Mouse (Mus musculus) MEL (cell line): ENCODE measurements around the gene Sf3b4. TPM values are rescaled to one million over a fixed set of nuclear protein-coding genes. Genes with fewer than 3 reads are reported as not detected.

ENCODE experiments used
- DNase-seq: peaks from one replicate; pipeline ENCODE4 v3.0.0; 2011; ENCODE audit warnings: low read depth, low spot score
- H3K27ac ChIP-seq: 2 replicates; pipeline ENCODE4 v1.5.1; 2012; ENCODE audit warnings: low read depth, mild to moderate bottlenecking, control low read depth, low read length, moderate library complexity; ENCODE audit not compliant: control insufficient read depth
- H3K27me3 ChIP-seq, 2 experiments: fragments of 150-350 bp in 1 of 2; sonication (generic) in 1 of 2; 2 replicates each; pipeline ENCODE4 v1.6.1; 2012; ENCODE audit warnings: low read length in 2 of 2, mild to moderate bottlenecking in 2 of 2, improper control_type of control experiment in 1 of 2, moderate library complexity in 1 of 2; ENCODE audit not compliant: insufficient read depth in 2 of 2, control insufficient read depth in 1 of 2
- H3K36me3 ChIP-seq, 2 experiments: 2 replicates each; pipeline ENCODE4 v1.6.1; 2012 to 2014; ENCODE audit warnings: low read length in 2 of 2, improper control_type of control experiment in 1 of 2, inconsistent platforms in 1 of 2, mild to moderate bottlenecking in 1 of 2; ENCODE audit not compliant: insufficient read depth in 2 of 2, control insufficient read depth in 1 of 2
- H3K4me1 ChIP-seq, 2 experiments: fragments of 150-350 bp in 1 of 2; sonication (generic) in 1 of 2; 2 replicates each; pipeline ENCODE4 v1.6.1; 2012; ENCODE audit warnings: low read length in 2 of 2, improper control_type of control experiment in 1 of 2, mild to moderate bottlenecking in 1 of 2; ENCODE audit not compliant: insufficient read depth in 2 of 2, control insufficient read depth in 1 of 2
- H3K4me3 ChIP-seq, 2 experiments: fragments of 150-350 bp in 1 of 2; sonication (generic) in 1 of 2; 2 replicates each; pipeline ENCODE4 v1.5.1; 2012; ENCODE audit warnings: low read depth in 2 of 2, low read length in 2 of 2, mild to moderate bottlenecking in 2 of 2, moderate library complexity in 2 of 2, control low read depth in 1 of 2, improper control_type of control experiment in 1 of 2; ENCODE audit not compliant: control insufficient read depth in 1 of 2, insufficient read depth in 1 of 2
- H3K79me2 ChIP-seq: 2 replicates; pipeline ENCODE4 v1.6.1; 2012; ENCODE audit warnings: mild to moderate bottlenecking, low read length, moderate library complexity; ENCODE audit not compliant: control insufficient read depth, poor library complexity, insufficient read depth
- H3K9ac ChIP-seq: 2 replicates; pipeline ENCODE4 v1.6.1; 2012; ENCODE audit warnings: low read depth, mild to moderate bottlenecking, control low read depth, low read length, moderate library complexity; ENCODE audit not compliant: control insufficient read depth, poor library complexity, severe bottlenecking
- H3K9me3 ChIP-seq: fragments of 150-350 bp; sonication (generic); replicated peaks from 2 replicates; pipeline ENCODE4 v1.6.1; 2012; ENCODE audit warnings: mild to moderate bottlenecking, low read length, improper control_type of control experiment, moderate library complexity; ENCODE audit not compliant: insufficient read depth
- BHLHE40 ChIP-seq: IDR thresholded peaks from 2 replicates; pipeline ENCODE4 v1.6.1; 2012; ENCODE audit warnings: low read depth, mild to moderate bottlenecking, inconsistent platforms, low read length, improper control_type of control experiment, borderline replicate concordance
- CHD1 ChIP-seq: IDR thresholded peaks from 2 replicates; pipeline ENCODE4 v1.6.1; 2012; ENCODE audit warnings: low read depth, mild to moderate bottlenecking, inconsistent platforms, low read length, improper control_type of control experiment
- CTCF ChIP-seq, 3 experiments: IDR thresholded peaks in 2 of 3; conservative IDR thresholded peaks in 1 of 3; 2 replicates each; pipeline ENCODE4 v1.5.1; 2011 to 2012; ENCODE audit warnings: low read length in 3 of 3, low read depth in 2 of 3, mild to moderate bottlenecking in 2 of 3, improper control_type of control experiment in 1 of 3, inconsistent platforms in 1 of 3, mixed read lengths in 1 of 3, moderate library complexity in 1 of 3; ENCODE audit not compliant: control insufficient read depth in 1 of 3, insufficient read depth in 1 of 3, poor library complexity in 1 of 3, severe bottlenecking in 1 of 3
- ELF1 ChIP-seq: IDR thresholded peaks from 2 replicates; pipeline ENCODE4 v1.6.1; 2014; ENCODE audit warnings: low read depth, mild to moderate bottlenecking, inconsistent platforms, low read length, improper control_type of control experiment, moderate library complexity
- EP300 ChIP-seq, 2 experiments: IDR thresholded peaks; 2 replicates each; pipeline ENCODE4 v1.6.1; 2011; ENCODE audit warnings: improper control_type of control experiment in 2 of 2, low read length in 2 of 2, low read depth in 1 of 2, mild to moderate bottlenecking in 1 of 2
- ETS1 ChIP-seq: IDR thresholded peaks from 2 replicates; pipeline ENCODE4 v1.6.1; 2012; ENCODE audit warnings: low read depth, mild to moderate bottlenecking, inconsistent platforms, low read length, improper control_type of control experiment, moderate library complexity
- GABPA ChIP-seq: IDR thresholded peaks from 2 replicates; pipeline ENCODE4 v1.6.1; 2012; ENCODE audit warnings: low read depth, mild to moderate bottlenecking, inconsistent platforms, low read length, improper control_type of control experiment, moderate library complexity
- GATA1 ChIP-seq: IDR thresholded peaks from 2 replicates; pipeline ENCODE4 v1.6.1; 2011; ENCODE audit warnings: low read depth, low read length, improper control_type of control experiment
- JUND ChIP-seq: IDR thresholded peaks from 2 replicates; pipeline ENCODE4 v1.6.1; 2011; ENCODE audit warnings: low read depth, mild to moderate bottlenecking, improper control_type of control experiment, low read length
- KAT2A ChIP-seq: conservative IDR thresholded peaks from 2 replicates; pipeline ENCODE4 v1.6.1; 2012; ENCODE audit warnings: low read depth, low read length, improper control_type of control experiment, inconsistent platforms
- MAFK ChIP-seq: IDR thresholded peaks from 2 replicates; pipeline ENCODE4 v1.6.1; 2011; ENCODE audit warnings: low read depth, mild to moderate bottlenecking, low read length, improper control_type of control experiment, borderline replicate concordance
- MAZ ChIP-seq: IDR thresholded peaks from 2 replicates; pipeline ENCODE4 v1.6.1; 2012; ENCODE audit warnings: low read depth, mild to moderate bottlenecking, inconsistent platforms, low read length, improper control_type of control experiment
- NRF1 ChIP-seq: IDR thresholded peaks from 2 replicates; pipeline ENCODE4 v1.6.1; 2014; ENCODE audit warnings: low read depth, mild to moderate bottlenecking, inconsistent platforms, low read length, improper control_type of control experiment, moderate library complexity; ENCODE audit not compliant: poor library complexity, insufficient read depth, severe bottlenecking
- POLR2A ChIP-seq, 2 experiments: IDR thresholded peaks; 2 replicates each; pipeline ENCODE4 v1.6.1; 2011 to 2012; ENCODE audit warnings: low read length in 2 of 2, mild to moderate bottlenecking in 2 of 2, control low read depth in 1 of 2, improper control_type of control experiment in 1 of 2, low read depth in 1 of 2, moderate library complexity in 1 of 2; ENCODE audit not compliant: control insufficient read depth in 1 of 2, insufficient read depth in 1 of 2, poor library complexity in 1 of 2
- POLR2AphosphoS5 ChIP-seq: IDR thresholded peaks from 2 replicates; pipeline ENCODE4 v1.6.1; 2012; ENCODE audit warnings: low read depth, borderline replicate concordance, mild to moderate bottlenecking, inconsistent platforms, low read length, moderate library complexity, mixed read lengths
- RAD21 ChIP-seq: IDR thresholded peaks from 2 replicates; pipeline ENCODE4 v1.6.1; 2011; ENCODE audit warnings: mild to moderate bottlenecking, low read depth, low read length, improper control_type of control experiment
- RCOR1 ChIP-seq: IDR thresholded peaks from 2 replicates; pipeline ENCODE4 v1.6.1; 2012; ENCODE audit warnings: low read depth, mild to moderate bottlenecking, inconsistent platforms, low read length, improper control_type of control experiment
- SMC3 ChIP-seq: IDR thresholded peaks from 2 replicates; pipeline ENCODE4 v1.6.1; 2011; ENCODE audit warnings: low read depth, low read length, improper control_type of control experiment
- TAL1 ChIP-seq: IDR thresholded peaks from 2 replicates; pipeline ENCODE4 v1.6.1; 2012; ENCODE audit warnings: mild to moderate bottlenecking, inconsistent platforms, low read length, moderate library complexity, mixed read lengths
- USF2 ChIP-seq, 2 experiments: IDR thresholded peaks; 2 replicates each; pipeline ENCODE4 v1.6.1; 2011 to 2012; ENCODE audit warnings: improper control_type of control experiment in 2 of 2, low read length in 2 of 2, borderline replicate concordance in 1 of 2, inconsistent platforms in 1 of 2, low read depth in 1 of 2, mild to moderate bottlenecking in 1 of 2; ENCODE audit not compliant: insufficient read depth in 1 of 2
- ZC3H11A ChIP-seq: IDR thresholded peaks from 2 replicates; pipeline ENCODE4 v1.6.1; 2012; ENCODE audit warnings: low read depth, mild to moderate bottlenecking, inconsistent platforms, low read length, improper control_type of control experiment
- ZMIZ1 ChIP-seq: IDR thresholded peaks from 2 replicates; pipeline ENCODE4 v1.6.1; 2012; ENCODE audit warnings: low read depth, mild to moderate bottlenecking, inconsistent platforms, low read length, improper control_type of control experiment, moderate library complexity
- ZNF384 ChIP-seq: IDR thresholded peaks from 2 replicates; pipeline ENCODE4 v1.6.1; 2012; ENCODE audit warnings: low read depth, mild to moderate bottlenecking, inconsistent platforms, low read length, improper control_type of control experiment
- polyA plus RNA-seq, 2 experiments: library from polyadenylated mRNA; stranded (reverse) in 1 of 2; unstranded in 1 of 2; fragments of >175 nt in 1 of 2; fragments of >200 nt in 1 of 2; gene quantifications; 2 replicates each; pipeline versions ENCODE4 v1.2.1 to v1.2.4; 2012; ENCODE audit warnings: low replicate concordance in 2 of 2, low read depth in 1 of 2; ENCODE audit not compliant: insufficient read length in 2 of 2, insufficient read depth in 1 of 2, missing spikeins in 1 of 2
- total RNA-seq: library from RNA; depleted of rRNA; stranded (reverse); fragments of 300-350 nt; gene quantifications from 2 replicates; pipeline ENCODE4 v1.2.3, GENCODE M21; 2012

The Sf3b4 gene
- total and polyA plus RNA-seq, 3 experiments = 102 to 423 (median 157) TPM

DNA sequence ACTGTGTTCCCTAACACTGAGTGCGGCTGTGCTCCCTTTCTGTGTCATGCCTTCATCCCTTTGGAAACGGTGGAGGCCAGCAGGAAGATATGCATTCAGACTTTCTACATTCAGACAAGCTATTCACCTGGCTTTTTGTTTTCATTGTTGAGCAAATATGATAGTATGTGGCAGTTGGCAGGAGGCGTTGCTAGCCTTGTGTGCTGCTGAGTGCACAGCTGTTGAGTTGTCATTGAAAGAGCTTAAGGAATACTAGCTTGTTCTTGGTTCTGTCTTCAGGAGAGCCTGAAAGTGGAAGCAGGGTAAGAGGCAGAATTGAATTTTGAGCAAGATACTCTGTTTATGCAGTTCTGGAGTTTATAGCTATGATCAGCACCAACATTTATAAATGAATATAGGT, 39.7 kb upstream of the Sf3b4 start:
- Histone ChIP-seq H3K79me2 (no peaks in the 10 kb centered on the region), H3K27ac (no peak overlapping the region), H3K36me3 (peaks cover 10 to 19% of the 10 kb centered on the region in 2 experiments), H3K27me3 (no peaks in the 10 kb centered on the region), H3K4me3 (no peak overlapping the region), H3K9me3 (no peaks in the 10 kb centered on the region)
- TF ChIP-seq GABPA (no peak), MAZ (no peak), CHD1 (no peak), GATA1 (no peak), BHLHE40 (no peak), ZNF384 (no peak), ETS1 (no peak), POLR2A (IDR thresholded peaks at IDR 0.05; ENCODE audit: control insufficient read depth in 1 of 2, insufficient read depth in 1 of 2, low read depth in 1 of 2, low read length in 2 of 2, poor library complexity in 1 of 2) (no peak), EP300 (IDR thresholded peaks at IDR 0.05; ENCODE audit: low read depth in 1 of 2, low read length in 2 of 2) (no peak), TAL1 (no peak), RAD21 (no peak), ELF1 (no peak)
- TF ChIP-seq, all 39 proteins: peak for 0
- Histone ChIP-seq H3K9ac (no peak overlapping the region), H3K4me1 (peaks cover 5 to 8% of the 10 kb centered on the region in 2 experiments; a peak in 2 of 4 replicates)
- no peak for DNase-seq

DNA sequence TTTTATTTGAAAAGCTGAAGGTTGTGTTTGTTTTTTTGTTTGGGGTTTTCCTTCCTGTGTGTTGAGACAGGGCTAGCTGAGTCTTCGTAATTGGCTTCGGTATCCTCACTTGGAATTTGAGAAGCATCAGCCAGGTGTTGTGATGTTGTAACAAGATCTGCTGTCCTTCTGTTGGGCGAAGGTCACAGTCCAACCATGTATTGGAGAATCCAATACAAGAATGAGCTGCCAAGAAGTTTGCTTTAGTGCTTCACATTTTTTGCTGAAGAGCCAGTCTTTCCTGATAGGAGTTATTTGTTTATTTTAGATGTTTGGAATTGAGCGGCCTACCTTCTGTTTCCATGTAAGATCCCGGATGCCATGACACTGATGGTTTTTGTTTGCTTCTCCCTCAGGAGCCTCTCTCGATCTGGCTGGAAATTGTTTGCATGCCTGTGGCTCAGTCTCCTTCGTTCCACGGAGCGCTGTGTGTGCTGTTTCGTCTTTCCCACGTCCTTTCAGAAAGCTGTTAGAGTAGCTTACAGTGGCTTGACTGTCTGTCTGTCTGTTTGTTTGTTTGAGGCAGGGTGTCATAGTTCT, 38.7 kb upstream of the Sf3b4 start:
- Histone ChIP-seq H3K9ac (no peak overlapping the region), H3K36me3 (peaks cover 10 to 19% of the 10 kb centered on the region in 2 experiments), H3K27me3 (no peaks in the 10 kb centered on the region), H3K27ac (no peak overlapping the region), H3K9me3 (no peaks in the 10 kb centered on the region), H3K79me2 (no peaks in the 10 kb centered on the region), H3K4me1 (peaks cover 5 to 8% of the 10 kb centered on the region in 2 experiments; a peak in 2 of 4 replicates), H3K4me3 (no peak overlapping the region)
- DNase-seq = no peak
- TF ChIP-seq ZMIZ1 = no peak
- TF ChIP-seq EP300 (IDR thresholded peaks at IDR 0.05; ENCODE audit: low read depth in 1 of 2, low read length in 2 of 2) = no peak
- TF ChIP-seq ZC3H11A = no peak
- TF ChIP-seq KAT2A = no peak
- no peak for TF ChIP-seq GABPA
- TF ChIP-seq ZNF384 = no peak
- no peak for TF ChIP-seq NRF1
- TF ChIP-seq POLR2AphosphoS5 = no peak
- no peak for TF ChIP-seq ETS1
- TF ChIP-seq MAFK = no peak
- TF ChIP-seq USF2 (IDR thresholded peaks at IDR 0.05; ENCODE audit: borderline replicate concordance in 1 of 2, insufficient read depth in 1 of 2, low read depth in 1 of 2, low read length in 2 of 2) = no peak
- TF ChIP-seq RCOR1 = no peak
- no peak for TF ChIP-seq CTCF (IDR thresholded peaks at IDR 0.05 in 2 of 3, conservative IDR thresholded peaks at IDR 0.05 in 1 of 3; ENCODE audit: control insufficient read depth in 1 of 3, insufficient read depth in 1 of 3, low read depth in 2 of 3, low read length in 3 of 3, poor library complexity in 1 of 3, severe bottlenecking in 1 of 3)
- no peak for TF ChIP-seq SMC3
- no peak for TF ChIP-seq JUND
